Mouse (Mus musculus): ENCODE results near the gene Dnah1. TPM values are rescaled to one million over a fixed set of nuclear protein-coding genes. Genes with fewer than 3 reads are reported as not detected.

Gene Dnah1
- polyA plus RNA-seq, 1 experiment: 0.01 TPM

- Histone ChIP-seq H3ac (ENCODE audit: control insufficient read depth, insufficient read length, low read depth) (no peak overlapping the region), H3K79me3 (ENCODE audit: low read depth) (no peaks in the 10 kb centered on the region), H3K36me3 (ENCODE audit: control insufficient read depth, insufficient read depth) (no peaks in the 10 kb centered on the region), H3K79me2 (ENCODE audit: control insufficient read depth, insufficient read depth) (no peaks in the 10 kb centered on the region), H3K4me3 (ENCODE audit: insufficient read depth, poor library complexity, severe bottlenecking) (no peak overlapping the region), H3K27me3 (ENCODE audit: control insufficient read depth, insufficient read depth, insufficient read length) (peaks cover under 1% of the 10 kb centered on the region)
- TF ChIP-seq CEBPB (IDR thresholded peaks at IDR 0.05; ENCODE audit: low read depth) (no peak), CTCF (IDR thresholded peaks at IDR 0.05; ENCODE audit: control insufficient read depth, insufficient read depth, insufficient read length) (no peak), USF1 (IDR thresholded peaks at IDR 0.05; ENCODE audit: low read depth) (no peak), FOSL1 (IDR thresholded peaks at IDR 0.05; ENCODE audit: insufficient read depth, low read length, poor library complexity, severe bottlenecking) (no peak), MYOD1 (IDR thresholded peaks at IDR 0.05; ENCODE audit: control insufficient read depth, insufficient read length, low read depth) (no peak)
These were observed 1.9 kb upstream of the Dnah1 start for GRCm38 (mm10) chr14:31325551-31325950.

GRCm38 (mm10) chr14:31324851-31325250 lies 1.2 kb upstream of the Dnah1 start:
- H3K79me3 ChIP-seq (ENCODE audit: low read depth): no peaks in the 10 kb centered on the region
- TF ChIP-seq CTCF (IDR thresholded peaks at IDR 0.05; ENCODE audit: control insufficient read depth, insufficient read depth, insufficient read length) (no peak), FOSL1 (IDR thresholded peaks at IDR 0.05; ENCODE audit: insufficient read depth, low read length, poor library complexity, severe bottlenecking) (no peak), USF1 (IDR thresholded peaks at IDR 0.05; ENCODE audit: low read depth) (no peak), CEBPB (IDR thresholded peaks at IDR 0.05; ENCODE audit: low read depth) (no peak), MAX (IDR thresholded peaks at IDR 0.05) (no peak), MYOG (IDR thresholded peaks at IDR 0.05; ENCODE audit: control insufficient read depth, extremely low read depth, insufficient read length) (no peak), MYOD1 (IDR thresholded peaks at IDR 0.05; ENCODE audit: control insufficient read depth, insufficient read length, low read depth) (no peak)
- H3ac ChIP-seq (ENCODE audit: control insufficient read depth, insufficient read length, low read depth): no peak overlapping the region
- no peak overlapping the region for H3K4me3 ChIP-seq (ENCODE audit: insufficient read depth, poor library complexity, severe bottlenecking)
- H3K79me2 ChIP-seq (ENCODE audit: control insufficient read depth, insufficient read depth): no peaks in the 10 kb centered on the region
- no peaks in the 10 kb centered on the region for H3K36me3 ChIP-seq (ENCODE audit: control insufficient read depth, insufficient read depth)
- peaks cover 5% of the 10 kb centered on the region for H3K27me3 ChIP-seq (ENCODE audit: control insufficient read depth, insufficient read depth, insufficient read length)

- Histone ChIP-seq H3K27me3 (ENCODE audit: control insufficient read depth, insufficient read depth, insufficient read length) (peaks cover 9% of the 10 kb centered on the region), H3K36me3 (ENCODE audit: control insufficient read depth, insufficient read depth) (no peaks in the 10 kb centered on the region), H3ac (ENCODE audit: control insufficient read depth, insufficient read length, low read depth) (no peak overlapping the region), H3K4me3 (ENCODE audit: insufficient read depth, poor library complexity, severe bottlenecking) (no peak overlapping the region), H3K79me3 (ENCODE audit: low read depth) (no peaks in the 10 kb centered on the region), H3K79me2 (ENCODE audit: control insufficient read depth, insufficient read depth) (no peaks in the 10 kb centered on the region)
- TF ChIP-seq CEBPB (IDR thresholded peaks at IDR 0.05; ENCODE audit: low read depth) (no peak), FOSL1 (IDR thresholded peaks at IDR 0.05; ENCODE audit: insufficient read depth, low read length, poor library complexity, severe bottlenecking) (no peak), MYOD1 (IDR thresholded peaks at IDR 0.05; ENCODE audit: control insufficient read depth, insufficient read length, low read depth) (no peak), USF1 (IDR thresholded peaks at IDR 0.05; ENCODE audit: low read depth) (no peak), MYOG (IDR thresholded peaks at IDR 0.05; ENCODE audit: control insufficient read depth, extremely low read depth, insufficient read length) (no peak), MAX (IDR thresholded peaks at IDR 0.05) (no peak), CTCF (IDR thresholded peaks at IDR 0.05; ENCODE audit: control insufficient read depth, insufficient read depth, insufficient read length) (no peak)
These were observed 507 bp downstream of the Dnah1 start for GRCm38 (mm10) chr14:31323189-31323588.

- Histone ChIP-seq H3K79me3 (ENCODE audit: low read depth) (no peaks in the 10 kb centered on the region), H3K36me3 (ENCODE audit: control insufficient read depth, insufficient read depth) (no peaks in the 10 kb centered on the region), H3K27me3 (ENCODE audit: control insufficient read depth, insufficient read depth, insufficient read length) (peaks cover 12% of the 10 kb centered on the region), H3K79me2 (ENCODE audit: control insufficient read depth, insufficient read depth) (no peaks in the 10 kb centered on the region), H3K4me3 (ENCODE audit: insufficient read depth, poor library complexity, severe bottlenecking) (no peak overlapping the region), H3ac (ENCODE audit: control insufficient read depth, insufficient read length, low read depth) (no peak overlapping the region)
- no peak for TF ChIP-seq MYOD1 (IDR thresholded peaks at IDR 0.05; ENCODE audit: control insufficient read depth, insufficient read length, low read depth)
- TF ChIP-seq MYOG (IDR thresholded peaks at IDR 0.05; ENCODE audit: control insufficient read depth, extremely low read depth, insufficient read length): no peak
These were observed 1.5 kb downstream of the Dnah1 start for GRCm38 (mm10) chr14:31322191-31322590.

- Histone ChIP-seq H3ac (ENCODE audit: control insufficient read depth, insufficient read length, low read depth) (no peak overlapping the region), H3K4me3 (ENCODE audit: insufficient read depth, poor library complexity, severe bottlenecking) (no peak overlapping the region), H3K36me3 (ENCODE audit: control insufficient read depth, insufficient read depth) (no peaks in the 10 kb centered on the region), H3K79me2 (ENCODE audit: control insufficient read depth, insufficient read depth) (no peaks in the 10 kb centered on the region), H3K79me3 (ENCODE audit: low read depth) (no peaks in the 10 kb centered on the region), H3K27me3 (ENCODE audit: control insufficient read depth, insufficient read depth, insufficient read length) (peaks cover 18% of the 10 kb centered on the region)
- TF ChIP-seq MAX (IDR thresholded peaks at IDR 0.05): no peak
- no peak for TF ChIP-seq FOSL1 (IDR thresholded peaks at IDR 0.05; ENCODE audit: insufficient read depth, low read length, poor library complexity, severe bottlenecking)
- TF ChIP-seq CTCF (IDR thresholded peaks at IDR 0.05; ENCODE audit: control insufficient read depth, insufficient read depth, insufficient read length): no peak
- TF ChIP-seq USF1 (IDR thresholded peaks at IDR 0.05; ENCODE audit: low read depth): no peak
- no peak for TF ChIP-seq CEBPB (IDR thresholded peaks at IDR 0.05; ENCODE audit: low read depth)
- TF ChIP-seq MYOD1 (IDR thresholded peaks at IDR 0.05; ENCODE audit: control insufficient read depth, insufficient read length, low read depth): no peak
- no peak for TF ChIP-seq MYOG (IDR thresholded peaks at IDR 0.05; ENCODE audit: control insufficient read depth, extremely low read depth, insufficient read length)
These were observed 2.5 kb downstream of the Dnah1 start for GRCm38 (mm10) chr14:31321181-31321580.

- peaks cover 29% of the 10 kb centered on the region for H3K27me3 ChIP-seq (ENCODE audit: control insufficient read depth, insufficient read depth, insufficient read length)
- H3K36me3 ChIP-seq (ENCODE audit: control insufficient read depth, insufficient read depth): no peaks in the 10 kb centered on the region
- no peak overlapping the region for H3ac ChIP-seq (ENCODE audit: control insufficient read depth, insufficient read length, low read depth)
- no peaks in the 10 kb centered on the region for H3K79me2 ChIP-seq (ENCODE audit: control insufficient read depth, insufficient read depth)
- no peak for TF ChIP-seq CEBPB (IDR thresholded peaks at IDR 0.05; ENCODE audit: low read depth)
- TF ChIP-seq MYOD1 (IDR thresholded peaks at IDR 0.05; ENCODE audit: control insufficient read depth, insufficient read length, low read depth): no peak
- no peak for TF ChIP-seq FOSL1 (IDR thresholded peaks at IDR 0.05; ENCODE audit: insufficient read depth, low read length, poor library complexity, severe bottlenecking)
- no peak for TF ChIP-seq MYOG (IDR thresholded peaks at IDR 0.05; ENCODE audit: control insufficient read depth, extremely low read depth, insufficient read length)
- TF ChIP-seq CTCF (IDR thresholded peaks at IDR 0.05; ENCODE audit: control insufficient read depth, insufficient read depth, insufficient read length): no peak
- no peak for TF ChIP-seq MAX (IDR thresholded peaks at IDR 0.05)
- no peaks in the 10 kb centered on the region for H3K79me3 ChIP-seq (ENCODE audit: low read depth)
- no peak overlapping the region for H3K4me3 ChIP-seq (ENCODE audit: insufficient read depth, poor library complexity, severe bottlenecking)
These were observed 4.2 kb downstream of the Dnah1 start for GRCm38 (mm10) chr14:31319546-31319945.
